Mouse (Mus musculus): ENCODE data around the gene Wrap53.

DNA sequence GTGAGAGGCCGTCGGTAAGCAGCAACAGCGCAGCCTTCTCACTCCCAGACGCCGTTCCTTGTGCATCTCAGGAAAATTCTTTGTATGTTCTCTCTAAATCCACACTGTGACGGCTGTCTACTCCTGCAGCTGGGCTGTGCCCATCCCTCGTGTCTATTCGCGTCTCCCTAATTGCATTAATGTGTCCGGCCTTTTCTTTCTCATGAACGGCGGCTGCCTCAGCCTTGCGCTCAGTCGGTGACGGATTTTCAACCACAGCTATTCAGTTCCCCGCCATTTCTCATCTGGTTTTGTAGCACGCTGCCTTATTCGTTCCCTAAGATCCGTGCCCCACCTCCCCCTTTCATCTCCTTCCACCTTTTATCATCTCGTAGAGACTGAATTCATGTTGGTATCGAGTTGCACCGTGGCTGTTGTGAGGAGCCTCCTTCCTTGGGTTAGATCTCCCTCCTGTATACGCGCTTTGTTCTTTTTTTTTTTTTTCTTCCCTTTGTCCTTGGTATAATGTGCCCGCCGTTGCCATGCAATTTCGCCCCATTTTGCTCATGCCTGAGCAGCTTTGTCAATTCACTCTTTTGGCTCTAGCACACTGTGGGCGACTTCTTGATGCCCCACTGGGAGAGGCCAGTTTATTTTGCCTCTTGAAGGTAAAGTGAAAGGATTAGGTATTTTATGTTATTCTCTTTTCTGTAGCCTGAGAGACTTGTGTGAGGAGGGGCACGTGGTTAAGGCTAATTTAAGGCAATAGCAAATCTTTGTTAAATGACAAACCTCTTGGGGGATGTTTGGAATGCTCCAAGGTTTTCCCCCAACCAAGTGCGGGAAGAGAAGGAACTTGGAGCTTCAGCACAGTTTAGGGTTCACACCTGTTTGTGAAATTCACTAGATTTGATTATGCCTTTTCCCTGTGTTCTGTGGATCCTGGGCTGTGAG lies 52.7 kb downstream of the Wrap53 start:
- TF ChIP-seq CTCF (IDR thresholded peaks at IDR 0.05), result no peak
- no peak for TF ChIP-seq EP300 (IDR thresholded peaks at IDR 0.05)

Measured in lung, postnatal 0 days (tissue).